Mouse (Mus musculus) c-Kit-positive CD71-negative TER-119-negative erythroid progenitor cells, embryonic 14.5 days (primary cell): ENCODE measurements around the gene B4galt3.

Experiments
- DNase-seq: peaks from one replicate; pipeline ENCODE4 v3.0.0-alpha.2; 2013; ENCODE audit warnings: low read depth

The B4galt3 gene

GRCm38 (mm10) chr1:171269848-171270572 lies at the start of gene B4galt3:
Gene B4galt3 (plus strand): TSS chr1:171270328.
- DNase-seq, result peak; percentile 85

- DNase-seq, result peak; percentile 86
Observed at GRCm38 (mm10) chr1:171220871-171221270, 49.3 kb upstream of the B4galt3 start.

- DNase-seq, result no peak
Observed at GRCm38 (mm10) chr1:171221281-171222193, 48.6 kb upstream of the B4galt3 start.

DNA sequence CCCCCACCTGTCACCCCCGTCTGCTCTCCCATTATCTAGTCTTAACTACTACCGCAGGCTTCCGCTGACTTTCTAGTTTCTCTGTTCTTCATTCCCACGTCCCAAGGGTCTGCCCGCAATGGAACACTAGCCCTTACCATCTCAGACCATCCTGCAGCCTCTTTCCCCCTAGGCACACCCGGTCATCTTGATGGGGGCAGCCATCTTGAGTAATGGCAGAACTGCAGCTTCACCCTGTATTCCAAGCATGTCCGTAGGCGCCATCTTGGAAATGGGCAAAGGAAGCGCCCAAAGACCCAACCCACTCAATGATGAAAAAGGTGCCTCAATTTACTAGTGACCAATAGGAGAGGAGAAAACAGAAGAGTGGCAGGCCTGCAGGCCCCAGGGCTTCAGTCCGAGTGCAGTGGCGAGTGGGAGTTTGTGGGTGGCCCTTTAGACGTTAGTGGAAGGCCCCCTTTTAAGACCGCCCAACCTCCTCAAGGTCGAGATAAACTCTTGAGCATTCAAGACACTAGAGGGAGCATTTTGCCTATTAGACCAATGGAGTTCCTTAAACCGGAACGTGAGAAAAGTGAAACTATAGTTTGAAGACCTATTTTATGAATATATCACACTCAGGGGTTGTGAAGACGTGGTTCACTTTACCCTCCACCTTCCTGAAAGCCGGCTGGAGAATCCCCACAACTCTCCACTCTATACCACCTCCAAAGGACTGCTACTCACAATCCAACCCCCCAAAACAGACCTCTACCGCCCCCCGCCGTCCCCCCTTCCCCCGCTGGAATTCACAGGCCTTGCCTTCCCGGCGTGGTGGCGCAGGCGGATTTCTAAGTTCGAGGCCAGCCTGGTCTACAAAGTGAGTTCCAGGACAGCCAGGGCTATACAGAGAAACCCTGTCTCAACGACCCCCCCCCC lies 47.6 kb upstream of the B4galt3 start, which contains the start of gene Tomm40l:
Tomm40l (minus strand) TSS at position 277 of the 918 bp plus-strand sequence.
- DNase-seq, result peak; percentile 96

DNA sequence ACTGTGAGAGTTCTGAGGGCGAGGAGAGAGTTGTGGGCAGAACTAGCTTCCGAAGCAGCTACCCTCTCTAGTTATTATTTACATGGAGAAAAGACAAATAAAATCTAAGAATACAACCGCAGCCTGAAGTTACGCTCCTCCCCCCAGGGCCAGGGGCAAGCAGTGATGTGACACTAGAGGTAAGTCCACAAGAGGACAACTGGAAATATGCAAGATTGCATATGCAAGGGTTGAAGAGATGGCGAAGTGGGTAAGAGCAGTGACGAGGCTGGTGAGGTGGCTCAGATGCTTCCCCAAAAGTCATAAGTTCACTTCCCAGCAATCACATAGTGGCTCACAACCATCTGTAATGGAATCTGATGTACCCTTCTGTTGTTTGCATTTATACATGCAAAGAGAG lies 47.0 kb upstream of the B4galt3 start:
- no peak for DNase-seq

DNA sequence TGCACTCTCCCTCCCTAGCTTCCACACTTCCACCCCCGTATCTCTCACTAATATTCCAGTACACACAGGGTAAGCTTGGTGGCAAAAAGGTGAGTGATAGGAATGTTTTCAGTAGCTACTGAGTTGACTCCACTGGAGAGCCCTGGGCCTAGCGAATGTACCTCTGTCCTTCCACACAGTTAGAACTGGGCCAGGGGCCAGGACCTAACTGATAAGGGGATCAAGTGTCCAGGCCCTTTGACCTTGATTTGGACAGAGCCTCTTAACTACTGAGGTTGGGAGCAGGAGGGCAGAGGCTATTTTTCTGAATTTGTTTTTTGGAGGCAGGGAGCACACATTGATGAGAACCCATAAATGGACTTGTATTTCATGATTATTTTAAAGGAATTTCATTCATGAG lies 46.3 kb upstream of the B4galt3 start:
- DNase-seq, result no peak

- no peak for DNase-seq
Observed at GRCm38 (mm10) chr1:171224857-171225256, 45.3 kb upstream of the B4galt3 start, which contains the start of gene Apoa2. Gene Apoa2 (plus strand): TSS chr1:171225054.

- no peak for DNase-seq
Observed at GRCm38 (mm10) chr1:171226780-171227179, 43.3 kb upstream of the B4galt3 start.

GRCm38 (mm10) chr1:171227879-171228278 lies 42.2 kb upstream of the B4galt3 start:
- DNase-seq, result no peak

- no peak for DNase-seq
Observed at GRCm38 (mm10) chr1:171229750-171230149, 40.4 kb upstream of the B4galt3 start.

GRCm38 (mm10) chr1:171230215-171230614 lies 39.9 kb upstream of the B4galt3 start:
- no peak for DNase-seq

DNA sequence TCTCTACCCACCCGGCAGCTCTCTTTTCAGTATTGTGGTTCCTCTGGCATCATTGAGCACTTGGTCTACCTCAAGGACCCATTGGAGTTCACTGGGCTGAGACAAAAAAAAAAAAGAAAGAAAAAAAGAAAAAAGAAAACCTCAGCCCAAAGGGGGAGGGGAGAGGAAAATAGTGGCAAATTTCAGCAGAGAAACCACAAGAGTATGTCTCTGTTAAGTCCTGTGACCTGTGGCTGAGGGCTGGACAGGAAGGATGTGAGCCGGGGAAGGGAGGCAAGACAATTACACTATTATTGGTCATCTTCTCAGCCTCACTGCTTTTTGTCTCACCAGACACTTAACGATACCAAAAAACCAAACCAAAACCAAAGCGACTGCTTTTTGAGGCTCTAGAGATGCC lies 38.3 kb upstream of the B4galt3 start:
- DNase-seq, result no peak

- no peak for DNase-seq
Observed at GRCm38 (mm10) chr1:171232348-171232747, 37.8 kb upstream of the B4galt3 start.

DNA sequence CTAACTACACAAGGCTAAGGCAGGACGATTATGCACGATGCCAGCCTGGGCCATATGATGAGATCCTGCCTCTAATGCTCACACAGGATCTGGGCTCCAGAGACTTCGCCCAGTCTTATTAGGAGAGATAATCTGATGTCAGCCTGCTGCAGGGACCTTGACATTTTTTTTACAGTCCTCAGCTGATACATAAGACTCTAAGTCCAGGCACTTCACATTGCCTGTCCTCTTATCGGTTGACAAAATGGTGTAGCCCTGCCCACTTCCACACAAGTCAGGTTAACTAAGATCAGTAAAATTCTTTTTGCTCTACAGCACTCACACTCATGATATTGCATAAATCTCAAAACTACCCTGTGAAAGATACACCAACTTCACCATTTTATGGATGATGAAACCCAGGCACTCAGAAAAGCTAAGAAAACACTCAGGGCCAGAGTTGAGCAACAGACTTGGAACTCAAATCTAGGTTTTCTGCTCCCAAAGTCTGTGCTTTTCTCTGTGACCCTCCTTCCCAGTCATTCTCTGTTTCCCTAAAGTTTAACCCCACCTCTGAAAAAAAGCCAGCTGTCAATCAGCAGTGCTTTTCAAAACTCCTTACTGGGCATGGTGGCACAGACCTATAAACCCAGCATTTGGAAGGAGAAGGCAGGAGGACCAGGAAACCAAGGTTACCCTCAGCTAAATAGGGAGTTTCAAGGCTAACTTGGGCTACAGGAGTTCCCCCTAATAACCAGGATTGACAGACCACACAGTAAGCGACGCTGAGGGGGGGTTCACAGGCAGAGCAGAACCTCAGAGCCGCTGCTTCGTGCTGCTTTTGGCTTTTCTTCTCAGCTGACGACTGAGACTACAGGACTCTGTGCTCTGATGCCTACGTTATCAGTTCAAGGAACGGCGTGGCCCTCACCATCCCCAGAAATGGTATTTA lies 37.1 kb upstream of the B4galt3 start:
- DNase-seq, result no peak

DNA sequence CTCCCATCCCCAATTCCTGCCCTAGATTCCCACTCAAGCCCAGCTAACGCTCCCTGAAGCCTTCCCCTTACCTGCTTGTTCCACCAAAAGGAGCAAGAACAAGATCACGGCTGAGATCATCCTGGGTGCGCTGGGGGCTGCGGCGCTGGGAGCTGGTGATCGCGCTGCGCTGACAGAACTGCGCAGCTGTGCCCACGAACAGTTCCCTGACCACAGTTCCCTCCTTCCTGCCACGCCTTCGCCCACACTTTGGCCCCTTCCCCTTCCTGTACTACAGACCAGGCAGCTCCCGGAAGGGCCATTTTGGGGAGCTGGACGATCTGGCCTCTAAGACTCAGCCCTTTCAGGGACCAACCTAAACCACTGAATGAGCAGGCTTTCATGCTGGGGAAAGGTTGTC lies 36.0 kb upstream of the B4galt3 start, which contains the start of gene Fcer1g:
Fcer1g (minus strand) TSS at position 240 of the 400 bp plus-strand sequence.
- no peak for DNase-seq

DNA sequence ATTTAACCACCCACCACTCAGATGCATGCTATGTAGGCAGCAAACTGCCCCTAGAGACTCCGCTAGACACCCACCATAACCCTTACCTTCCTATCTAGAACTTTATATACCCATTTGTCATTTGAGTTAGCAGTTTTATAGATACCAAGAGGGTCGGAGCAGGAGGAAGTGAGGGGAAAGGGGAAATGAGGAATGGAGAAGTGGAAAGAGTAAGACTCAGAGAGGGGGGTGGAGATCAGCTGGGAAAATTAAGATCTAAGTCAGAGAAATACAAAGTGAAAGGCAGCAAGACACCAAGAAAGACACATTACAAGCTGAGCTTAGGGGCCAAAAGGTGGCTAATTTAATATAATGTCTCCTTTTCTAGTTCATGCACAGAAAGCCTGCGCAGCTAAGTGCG lies 35.6 kb upstream of the B4galt3 start:
- DNase-seq, result no peak

DNA sequence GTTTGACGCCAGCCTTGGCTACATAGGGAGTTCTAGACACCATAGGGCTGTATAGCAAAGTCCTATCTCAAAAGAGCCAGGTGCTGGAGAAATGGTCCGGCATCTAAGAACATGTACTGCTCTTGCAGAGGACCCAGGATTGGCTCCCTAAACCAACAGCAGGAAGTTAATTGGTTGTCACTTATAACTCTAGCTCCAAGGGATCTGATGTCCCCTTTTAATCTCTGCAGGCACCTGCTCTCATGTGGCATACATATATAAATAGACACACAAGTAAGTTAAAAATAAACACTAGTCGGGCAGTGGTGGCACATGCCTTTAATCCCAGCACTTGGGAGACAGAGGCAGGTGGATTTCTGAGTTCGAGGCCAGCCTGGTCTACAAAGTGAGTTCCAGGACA lies 34.3 kb upstream of the B4galt3 start:
- no peak for DNase-seq

GRCm38 (mm10) chr1:171237438-171237837 lies 32.7 kb upstream of the B4galt3 start:
- no peak for DNase-seq

DNA sequence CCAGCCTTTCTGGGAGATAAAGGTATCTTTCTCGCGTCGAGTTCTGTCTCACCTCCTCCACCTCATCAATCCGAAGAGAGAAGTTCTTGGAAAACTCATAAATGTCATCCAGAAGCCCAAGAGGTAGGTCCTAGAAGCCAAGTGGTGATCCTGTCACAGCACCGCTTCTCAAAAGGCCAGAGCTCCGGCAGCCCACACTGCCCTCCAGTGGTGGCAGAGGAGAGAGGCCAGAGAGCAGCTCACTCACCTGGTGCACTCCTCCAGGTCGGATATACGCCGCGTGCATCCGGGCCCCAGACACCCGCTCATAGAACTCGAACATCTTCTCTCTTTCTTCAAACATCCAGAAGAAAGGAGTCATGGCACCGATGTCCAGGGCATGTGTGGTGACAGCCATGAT lies 31.7 kb upstream of the B4galt3 start:
- no peak for DNase-seq

DNA sequence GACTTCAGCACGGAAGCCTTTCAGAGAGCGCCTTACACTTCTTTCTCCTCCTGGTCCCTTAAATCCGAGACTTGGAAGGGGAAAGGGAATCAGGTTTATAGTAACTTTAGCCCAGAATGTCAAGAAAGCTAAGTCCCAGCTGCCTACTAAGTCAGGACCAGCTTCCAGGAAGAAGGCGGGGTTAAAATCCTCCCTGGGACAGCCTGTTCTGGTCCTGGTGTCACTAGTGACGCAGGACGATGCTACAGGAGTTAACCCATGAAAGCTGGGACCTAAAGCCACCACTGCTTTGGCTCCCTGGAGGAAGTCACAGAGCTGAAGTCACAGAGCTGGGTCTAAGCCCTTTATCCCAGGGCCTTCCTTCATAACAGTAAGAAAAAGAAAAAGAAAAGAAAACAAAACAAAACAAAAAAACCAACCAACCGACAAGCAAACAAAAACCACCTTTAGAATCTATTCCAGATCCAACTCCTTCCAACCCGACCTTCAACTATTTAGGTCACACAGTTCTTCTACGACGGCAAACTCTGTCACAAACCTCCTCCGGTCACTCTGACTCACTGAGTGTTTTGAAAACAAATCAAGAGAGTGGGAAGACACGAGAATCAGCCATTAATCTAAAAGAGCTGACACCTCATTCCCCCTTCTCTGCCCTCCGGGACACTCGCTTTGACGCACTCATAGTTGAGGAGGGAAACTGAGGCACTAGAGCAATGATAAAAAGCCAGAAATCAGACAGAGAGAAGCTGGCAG lies 30.0 kb upstream of the B4galt3 start:
- no peak for DNase-seq
